Mouse (Mus musculus): ENCODE measurements around the gene Hspbp1.

Gene Hspbp1

GRCm38 (mm10) chr7:4684632-4685417 is at the start of gene Hspbp1:
TSS of gene Hspbp1 (minus strand) at chr7:4685068.
- DNase-seq = peak; percentile 96 to 97

DNA sequence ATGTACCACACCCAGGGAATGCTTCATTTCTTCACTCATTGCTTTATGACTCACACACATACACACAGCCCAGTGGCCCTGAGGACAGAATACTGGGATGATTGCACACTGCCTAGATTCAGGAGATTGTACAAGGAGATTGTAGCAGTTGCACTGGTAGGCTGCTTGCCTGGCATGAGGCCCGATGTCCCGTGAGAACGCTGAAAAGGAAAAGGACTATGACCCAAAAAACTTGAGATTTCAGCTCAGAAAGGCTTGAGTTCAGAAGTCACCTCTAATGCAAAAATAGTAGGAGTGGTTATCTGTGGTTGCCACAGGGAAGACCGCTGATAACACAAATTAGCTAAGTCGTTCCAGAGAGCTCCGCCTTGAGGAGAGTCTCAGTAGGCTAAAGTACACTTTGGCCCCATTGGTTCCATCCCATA is 48.1 kb upstream of the Hspbp1 start:
- peak; percentile 64 to 67 for DNase-seq

DNA sequence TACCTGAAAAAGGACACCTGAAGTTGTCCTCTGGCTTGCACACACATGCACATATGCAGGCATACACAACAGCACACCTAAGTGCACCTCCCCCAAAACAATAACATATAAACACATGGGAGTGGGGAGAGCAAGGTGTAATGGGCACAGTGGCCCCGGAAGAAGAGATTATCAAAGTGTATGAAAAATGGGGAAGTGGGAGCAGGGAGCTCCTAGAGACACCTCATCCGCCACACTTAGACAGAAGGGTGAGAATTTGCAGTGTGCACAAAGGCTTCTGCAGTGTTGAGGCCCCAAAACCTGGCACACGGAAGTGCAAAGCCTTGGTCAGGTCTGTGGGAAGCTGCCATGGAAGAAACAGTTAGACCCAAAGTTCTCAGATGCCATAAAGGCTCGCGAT is 46.2 kb upstream of the Hspbp1 start:
- no peak for DNase-seq

GRCm38 (mm10) chr7:4725169-4725568 is 40.3 kb upstream of the Hspbp1 start, which contains the start of gene Tmem150b:
TSS of gene Tmem150b (minus strand) at chr7:4725249.
- no peak for DNase-seq

- no peak for DNase-seq
Measured at GRCm38 (mm10) chr7:4724359-4724758, 39.5 kb upstream of the Hspbp1 start.

- peak in 1 of 2 experiments; percentile 22 for DNase-seq
Measured at GRCm38 (mm10) chr7:4723508-4723907, 38.6 kb upstream of the Hspbp1 start.

- no peak for DNase-seq
Measured at GRCm38 (mm10) chr7:4719276-4719675, 34.4 kb upstream of the Hspbp1 start.

- no peak for DNase-seq
Measured at GRCm38 (mm10) chr7:4716955-4717354, 32.1 kb upstream of the Hspbp1 start.

DNA sequence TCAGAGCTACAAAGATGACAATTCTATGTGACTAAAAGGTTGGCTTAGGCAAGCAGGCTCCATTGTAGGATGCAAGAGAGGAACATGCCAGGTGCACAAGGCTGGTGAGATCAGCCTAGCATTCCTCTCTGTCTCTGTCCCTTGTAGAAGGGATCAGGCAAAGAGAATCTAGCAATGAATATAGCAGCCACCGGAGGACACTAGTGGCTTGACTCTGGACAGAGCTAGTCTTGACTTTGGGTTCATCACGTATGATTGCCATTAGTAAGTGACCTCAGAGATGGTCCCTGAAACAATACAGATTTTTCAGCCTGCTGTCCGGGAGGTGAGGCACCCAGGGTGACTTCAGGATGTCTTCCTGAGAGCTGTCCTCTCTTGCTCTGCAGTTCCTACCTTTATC is 27.7 kb upstream of the Hspbp1 start:
- DNase-seq = no peak

GRCm38 (mm10) chr7:4705098-4705497 is 20.2 kb upstream of the Hspbp1 start:
- peak; percentile 49 to 61 for DNase-seq

- no peak for DNase-seq
Measured at GRCm38 (mm10) chr7:4703195-4703594, 18.3 kb upstream of the Hspbp1 start.

GRCm38 (mm10) chr7:4702334-4702733 is 17.5 kb upstream of the Hspbp1 start:
- DNase-seq = no peak

GRCm38 (mm10) chr7:4693004-4693403 is 8.1 kb upstream of the Hspbp1 start:
- no peak for DNase-seq

GRCm38 (mm10) chr7:4690951-4691653 is 6.2 kb upstream of the Hspbp1 start:
- no peak for DNase-seq

- peak; percentile 40 to 70 for DNase-seq
Measured at GRCm38 (mm10) chr7:4690387-4690786, 5.5 kb upstream of the Hspbp1 start, which contains the start of gene Brsk1. TSS of gene Brsk1 (plus strand) at chr7:4690604.

DNA sequence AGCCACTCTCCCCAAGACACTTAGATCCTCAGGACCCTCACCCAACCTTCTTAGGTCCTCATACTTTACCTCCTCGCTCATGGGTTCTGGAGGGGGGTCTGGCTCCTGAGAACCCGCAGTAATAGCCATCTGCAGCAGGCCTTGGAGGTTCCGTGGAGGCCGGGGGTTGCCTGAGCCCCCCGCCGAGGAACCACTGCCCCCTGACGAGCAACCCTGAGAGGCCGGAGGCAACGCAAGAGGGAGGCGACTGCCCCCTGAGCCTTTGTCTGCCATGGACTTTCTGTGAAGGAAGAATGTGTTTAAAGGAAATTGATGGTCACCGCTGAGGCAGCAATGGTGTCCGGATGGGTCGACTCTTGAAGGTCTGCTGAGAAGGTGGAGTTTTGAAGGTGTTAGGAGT is 665 bp downstream of the Hspbp1 start:
- DNase-seq = no peak

DNA sequence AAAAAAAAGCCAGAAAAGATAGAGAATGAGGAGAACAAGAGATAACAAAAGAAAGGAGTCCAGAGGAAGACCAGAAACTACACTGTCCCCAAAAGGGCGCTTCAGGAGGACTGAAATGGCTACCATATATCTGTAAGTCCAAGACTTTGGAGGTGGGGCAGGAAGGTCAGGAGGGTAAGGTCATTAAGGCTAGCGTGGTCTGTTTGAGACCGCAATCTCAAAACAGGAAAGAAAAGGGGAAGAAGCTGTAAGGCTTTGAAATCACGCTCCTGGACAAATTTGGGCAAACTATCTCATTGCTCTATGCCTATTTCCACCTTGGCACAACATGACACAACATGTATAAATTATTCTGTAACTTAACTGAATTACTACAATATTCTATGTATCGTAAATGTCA is 1.6 kb downstream of the Hspbp1 start:
- no peak for DNase-seq

- DNase-seq = no peak
Measured at GRCm38 (mm10) chr7:4675200-4675599, 9.7 kb downstream of the Hspbp1 start.

- no peak for DNase-seq
Measured at GRCm38 (mm10) chr7:4674114-4674731, 10.6 kb downstream of the Hspbp1 start.

DNA sequence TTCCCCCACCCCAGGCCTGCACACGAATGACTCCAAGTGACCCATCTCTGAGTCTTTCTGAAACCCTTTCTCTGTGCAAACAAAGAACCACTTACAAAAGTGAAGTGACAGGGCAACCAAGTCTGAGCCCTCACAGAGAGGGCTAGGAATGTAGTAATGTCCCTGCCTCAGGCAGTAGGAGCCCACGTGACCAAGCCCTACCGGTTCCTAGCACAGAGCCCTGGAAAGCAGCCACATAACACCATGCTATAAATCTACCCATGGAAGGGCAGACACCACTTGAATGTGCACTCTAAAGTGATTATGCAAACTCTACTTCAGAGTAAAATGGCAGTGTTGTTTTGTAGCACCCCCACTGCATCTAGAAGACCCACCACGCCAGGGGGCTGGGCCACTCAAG is 12.9 kb downstream of the Hspbp1 start:
- peak; percentile 61 to 75 for DNase-seq

DNA sequence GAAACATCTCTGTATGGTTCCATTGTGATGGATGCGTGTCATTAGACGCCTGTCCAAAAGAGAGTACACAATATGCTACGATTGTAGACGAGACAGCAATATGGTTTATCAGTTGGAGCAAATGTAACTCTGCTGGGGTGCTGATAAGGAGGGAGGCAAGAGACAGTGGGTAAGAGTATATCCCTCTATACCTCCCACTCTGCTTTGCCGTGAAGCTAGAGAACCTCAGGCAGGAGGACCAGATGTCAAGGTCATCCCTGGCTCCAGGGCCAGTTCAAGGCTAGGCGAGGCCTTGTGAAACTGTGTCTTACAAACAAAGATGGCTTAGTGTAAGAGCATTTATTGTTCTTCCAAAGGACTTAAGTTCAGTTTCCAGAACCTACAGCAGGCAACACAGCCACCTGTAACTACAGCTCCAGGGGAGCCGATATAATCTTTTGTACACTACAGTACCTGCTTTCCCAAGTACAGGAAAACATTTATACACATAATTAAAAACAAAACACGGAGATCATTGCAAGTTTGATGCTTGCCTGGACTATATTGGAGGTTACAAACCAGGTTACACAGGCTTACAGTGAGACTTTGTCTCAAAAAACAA is 14.1 kb downstream of the Hspbp1 start:
- no peak for DNase-seq

- no peak for DNase-seq
Measured at GRCm38 (mm10) chr7:4669156-4669555, 15.7 kb downstream of the Hspbp1 start.

DNA sequence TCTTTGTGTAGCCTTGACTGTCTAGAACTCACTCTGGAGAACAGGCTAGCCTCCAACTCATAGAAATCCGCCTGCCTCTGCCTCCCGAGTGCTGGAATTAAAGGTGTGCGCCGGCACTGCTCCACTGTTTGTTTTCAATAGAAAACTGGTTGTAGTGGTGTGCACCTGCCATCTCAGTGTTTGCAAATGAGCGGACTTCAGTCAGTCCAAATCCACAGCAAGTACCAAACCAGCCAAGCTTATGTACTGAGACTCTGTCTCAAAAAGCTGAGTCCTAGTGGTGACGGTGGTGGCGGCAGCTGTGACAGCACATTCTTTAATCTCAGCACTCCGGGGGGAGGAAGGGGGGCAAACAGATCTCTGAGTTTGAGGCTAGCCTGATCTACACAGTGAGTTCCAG is 16.4 kb downstream of the Hspbp1 start:
- no peak for DNase-seq

Measured in kidney, postnatal 25 days (tissue).